ENCODE assay signal across 8 mouse cellular contexts in the genomic region with DNA sequence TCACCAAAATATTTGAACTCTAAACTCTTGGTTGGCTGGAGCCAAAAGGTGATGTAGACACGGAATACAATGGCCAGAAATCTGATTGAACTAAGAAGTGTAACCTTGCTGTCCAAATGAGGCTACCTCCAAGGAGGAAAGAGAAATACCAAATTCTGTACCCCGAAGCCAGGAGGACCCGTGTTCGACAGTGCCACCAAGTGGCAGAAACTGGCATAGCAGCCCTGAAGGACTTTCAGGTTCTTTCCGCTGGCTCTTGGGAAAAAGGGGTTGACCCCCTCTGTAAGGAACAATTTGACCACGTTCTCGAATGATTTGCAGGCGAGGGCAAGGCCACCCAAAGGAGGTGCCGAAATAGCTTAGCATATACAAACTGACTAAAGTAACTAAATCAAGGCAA. TPM values are rescaled to one million over a fixed set of nuclear protein-coding genes. Genes with fewer than 3 reads are reported as not detected.
A peak's percentile ranks its signal among the peaks of the same experiment; 100 is the strongest.
DNase-seq lines count a peak whose midpoint lies in the region; ATAC-seq and TF ChIP-seq lines count a peak whose summit lies in the region.

No protein-coding gene starts in this region.

- DNase-seq in forebrain, embryonic 11.5 days (ENCODE audit: low spot score): peak; percentile 71
- DNase-seq in right cerebral cortex, adult 18-20 months: peak; percentile 18
- no peak for DNase-seq in right cerebral cortex, postnatal 36 days (ENCODE audit: low spot score in 2 of 2)
- DNase-seq in cerebellum, postnatal 25 days: peak; percentile 33 to 53
- DNase-seq in heart, postnatal 14 days: peak; percentile 70 to 83
- DNase-seq in lung, embryonic 14.5 days: peak; percentile 85

- H3K4me3 ChIP-seq in forebrain, embryonic 11.5 days (ENCODE audit: low read depth, low read length): no peak overlapping the region
- H3K4me3 ChIP-seq in forebrain, embryonic 16.5 days (replicated peaks; ENCODE audit: low read length): no peak overlapping the region
- no peak overlapping the region for H3K4me3 ChIP-seq in lung, embryonic 14.5 days (ENCODE audit: low read depth, low read length)
- no peak overlapping the region for H3K4me3 ChIP-seq in small intestine, adult 2 months (ENCODE audit: low read depth, low read length)

- H3K9ac ChIP-seq in forebrain, embryonic 11.5 days (ENCODE audit: low read length): no peak overlapping the region
- no peak overlapping the region for H3K9ac ChIP-seq in forebrain, embryonic 16.5 days (replicated peaks; ENCODE audit: low read depth, low read length)
- H3K9ac ChIP-seq in lung, embryonic 14.5 days: no peak overlapping the region

- H3K36me3 ChIP-seq in forebrain, embryonic 11.5 days (ENCODE audit: control insufficient read depth, insufficient read depth, low read length): no peaks in the 10 kb centered on the region
- H3K36me3 ChIP-seq in forebrain, embryonic 16.5 days (ENCODE audit: control insufficient read depth, insufficient read depth): no peaks in the 10 kb centered on the region
- no peaks in the 10 kb centered on the region for H3K36me3 ChIP-seq in lung, embryonic 14.5 days (ENCODE audit: insufficient read depth)
- no peaks in the 10 kb centered on the region for H3K36me3 ChIP-seq in small intestine, adult 2 months (ENCODE audit: control insufficient read depth, insufficient read depth, low read length)

- TF ChIP-seq POLR2A in small intestine, adult 2 months (IDR thresholded peaks at IDR 0.05; ENCODE audit: low read depth, low read length): no peak

- peak; percentile 88 for TF ChIP-seq CTCF in lung, embryonic 14.5 days (IDR thresholded peaks at IDR 0.05; ENCODE audit: low read depth)
- TF ChIP-seq CTCF in small intestine, adult 2 months (IDR thresholded peaks at IDR 0.05; ENCODE audit: extremely low read depth, insufficient read length, insufficient replicate concordance, low read depth, low read length): peak; percentile 95; the same call in 1 of the 2 replicates

- no peak for ATAC-seq in forebrain, embryonic 11.5 days (replicated peaks; ENCODE audit: low FRiP score)
- ATAC-seq in forebrain, embryonic 16.5 days: no peak
- ATAC-seq in lung, embryonic 14.5 days (ENCODE audit: insufficient read depth): no peak

- no peak overlapping the region for H3K4me2 ChIP-seq in forebrain, embryonic 11.5 days (ENCODE audit: low read depth, low read length, severe bottlenecking)
- H3K4me2 ChIP-seq in forebrain, embryonic 16.5 days (ENCODE audit: low read length): no peak overlapping the region
- no peak overlapping the region for H3K4me2 ChIP-seq in lung, embryonic 14.5 days

- no peak overlapping the region for H3K27ac ChIP-seq in forebrain, embryonic 11.5 days (ENCODE audit: low read depth, low read length)
- H3K27ac ChIP-seq in forebrain, embryonic 16.5 days (ENCODE audit: low read length): no peak overlapping the region
- no peak overlapping the region for H3K27ac ChIP-seq in lung, embryonic 14.5 days (ENCODE audit: low read depth)
- no peak overlapping the region for H3K27ac ChIP-seq in small intestine, adult 2 months (ENCODE audit: insufficient read depth, low read depth, low read length)

- no peaks in the 10 kb centered on the region for H3K27me3 ChIP-seq in forebrain, embryonic 11.5 days (ENCODE audit: control insufficient read depth, insufficient read depth, low read length)
- no peaks in the 10 kb centered on the region for H3K27me3 ChIP-seq in forebrain, embryonic 16.5 days (replicated peaks; ENCODE audit: control insufficient read depth, insufficient read depth, low read length)
- H3K27me3 ChIP-seq in lung, embryonic 14.5 days (ENCODE audit: insufficient read depth, low read length): no peaks in the 10 kb centered on the region
- H3K27me3 ChIP-seq in small intestine, adult 2 months (ENCODE audit: control insufficient read depth, insufficient read depth, low read length): no peaks in the 10 kb centered on the region

- intact Hi-C loops in heart, postnatal 14 days (cut with DNase I): loop anchor here (1.0 to 10.0 kb wide), 5 partner anchors 25 to 427 kb away; no protein-coding TSS in a partner anchor

- H3K9me3 ChIP-seq in forebrain, embryonic 11.5 days (ENCODE audit: control insufficient read depth, low read length): no peaks in the 10 kb centered on the region; the same call in 1 of the 2 replicates
- 0 out of 2 replicates have a peak, but pooled peaks cover 2% of the 10 kb centered on the region for H3K9me3 ChIP-seq in forebrain, embryonic 16.5 days (ENCODE audit: control insufficient read depth, low read length)
- no peaks in the 10 kb centered on the region; the same call in 1 of the 2 replicates for H3K9me3 ChIP-seq in lung, embryonic 14.5 days (ENCODE audit: low read depth, low read length)

- WGBS in forebrain, embryonic 11.5 days: 37% methylated on average over 9 of the region's 9 CpGs
- 41% methylated on average over 9 of the region's 9 CpGs for WGBS in forebrain, embryonic 16.5 days
- WGBS in lung, embryonic 14.5 days: 28% methylated on average over 9 of the region's 9 CpGs
- WGBS in small intestine, adult 2 months: 14% methylated on average over 9 of the region's 9 CpGs

- no peaks in the 10 kb centered on the region for H3K4me1 ChIP-seq in forebrain, embryonic 11.5 days (replicated peaks; ENCODE audit: control insufficient read depth, insufficient read depth, low read length)
- H3K4me1 ChIP-seq in forebrain, embryonic 16.5 days (replicated peaks; ENCODE audit: control insufficient read depth, insufficient read depth, low read length): no peaks in the 10 kb centered on the region; the same call in 1 of the 2 replicates
- no peaks in the 10 kb centered on the region for H3K4me1 ChIP-seq in lung, embryonic 14.5 days (ENCODE audit: insufficient read depth)
- no peaks in the 10 kb centered on the region for H3K4me1 ChIP-seq in small intestine, adult 2 months (ENCODE audit: control insufficient read depth, insufficient read depth, insufficient read length, low read length)

RNA-seq across cellular contexts. Expression of a gene that starts 26.3 kb away (rescaled TPM):
- polyA plus RNA-seq in forebrain, embryonic 11.5 days (2014; fragmentation: Nextera tagmentation; extraction: Ambion mirVana): 4.2 and 4.3 TPM in 2 replicates
- 3.0 and 3.5 TPM in 2 replicates for polyA plus RNA-seq in forebrain, embryonic 16.5 days (2015; fragmentation: Nextera tagmentation; extraction: Ambion mirVana)
- 10 to 100 TPM; 61.8 to 65.7 TPM for total RNA-seq in heart, postnatal 14 days (2021)
- 9.8 and 10.5 TPM in 2 replicates for polyA plus RNA-seq in lung, embryonic 14.5 days (2014; fragmentation: Nextera tagmentation; extraction: Ambion mirVana)
- polyA plus RNA-seq in small intestine, adult 2 months (2012; rRNA removed): 19.5 and 32.6 TPM in 2 replicates

Comparison
In these comparisons a context has a peak if more than half of its experiments do, and no peak if none do; other contexts are left out.
1. DNase-seq: peak in forebrain, embryonic 11.5 days (single experiment), right cerebral cortex, adult 18-20 months (single experiment), cerebellum, postnatal 25 days (2 of 2), heart, postnatal 14 days (2 of 2) and lung, embryonic 14.5 days (single experiment); none in right cerebral cortex, postnatal 36 days (0 of 2).